Mouse (Mus musculus) hindbrain, embryonic 12.5 days (tissue): ENCODE measurements around the gene Adamts6. TPM values are rescaled to one million over a fixed set of nuclear protein-coding genes. Genes with fewer than 3 reads are reported as not detected.

ENCODE experiments used
- ATAC-seq: fragments of 200-750 bp; cut with Nextera tagmentation; 2 replicates; pipeline ENCODE4 v1.8.0; 2017; ENCODE audit warnings: moderate TSS enrichment; ENCODE audit not compliant: low FRiP score
- H3K27ac ChIP-seq: fragments of 300-500 bp; sonication (generic); 2 replicates; pipeline ENCODE4 v1.5.1; 2016; ENCODE audit warnings: mild to moderate bottlenecking
- H3K27me3 ChIP-seq: fragments of 300-500 bp; sonication (generic); 2 replicates; pipeline ENCODE4 v1.6.1; 2016; ENCODE audit warnings: mild to moderate bottlenecking
- H3K36me3 ChIP-seq: fragments of 300-500 bp; sonication (generic); 2 replicates; pipeline ENCODE4 v1.6.1; 2016; ENCODE audit warnings: mild to moderate bottlenecking
- H3K4me1 ChIP-seq: fragments of 300-500 bp; sonication (generic); 2 replicates; pipeline ENCODE4 v1.6.1; 2016
- H3K4me2 ChIP-seq: fragments of 300-500 bp; sonication (generic); replicated peaks from 2 replicates; pipeline ENCODE4 v1.6.1; 2016; ENCODE audit warnings: mild to moderate bottlenecking
- H3K4me3 ChIP-seq: fragments of 300-500 bp; sonication (generic); 2 replicates; pipeline ENCODE4 v1.5.1; 2016; ENCODE audit warnings: mild to moderate bottlenecking
- H3K9ac ChIP-seq: fragments of 300-500 bp; sonication (generic); 2 replicates; pipeline ENCODE4 v1.6.1; 2016; ENCODE audit warnings: mild to moderate bottlenecking, moderate library complexity
- H3K9me3 ChIP-seq: fragments of 300-500 bp; sonication (generic); replicated peaks from 2 replicates; pipeline ENCODE4 v1.6.1; 2016; ENCODE audit warnings: mild to moderate bottlenecking
- WGBS: fragments of 180-500 bp; shearing (Covaris S2); methylation state at CpG from one replicate; pipeline ENCODE4 v1.1.7; 2016; 5-methylcytosine and 5-hydroxymethylcytosine counted together
- polyA plus RNA-seq: library from polyadenylated mRNA; unstranded; fragments of >200 nt; fragmentation: Nextera tagmentation; extraction: Ambion mirVana; gene quantifications from 2 replicates; pipeline ENCODE4 v1.2.1, GENCODE M21; 2016

Adamts6 gene
- polyA plus RNA-seq, 1 experiment from 2014 or later, result 3.9 TPM

- Histone ChIP-seq H3K27me3 (no peaks in the 10 kb centered on the region), H3K9ac (no peak overlapping the region), H3K4me1 (peaks cover 5% of the 10 kb centered on the region; the same call in 1 of the 2 replicates), H3K27ac (no peak overlapping the region), H3K36me3 (no peaks in the 10 kb centered on the region), H3K4me3 (no peak overlapping the region), H3K4me2 (no peak overlapping the region), H3K9me3 (no peaks in the 10 kb centered on the region)
- 90% methylated on average over 6 of the region's 6 CpGs for WGBS
- ATAC-seq, result no peak
These were observed 220.0 kb downstream of the Adamts6 start for GRCm38 (mm10) chr13:104507671-104508070.

DNA sequence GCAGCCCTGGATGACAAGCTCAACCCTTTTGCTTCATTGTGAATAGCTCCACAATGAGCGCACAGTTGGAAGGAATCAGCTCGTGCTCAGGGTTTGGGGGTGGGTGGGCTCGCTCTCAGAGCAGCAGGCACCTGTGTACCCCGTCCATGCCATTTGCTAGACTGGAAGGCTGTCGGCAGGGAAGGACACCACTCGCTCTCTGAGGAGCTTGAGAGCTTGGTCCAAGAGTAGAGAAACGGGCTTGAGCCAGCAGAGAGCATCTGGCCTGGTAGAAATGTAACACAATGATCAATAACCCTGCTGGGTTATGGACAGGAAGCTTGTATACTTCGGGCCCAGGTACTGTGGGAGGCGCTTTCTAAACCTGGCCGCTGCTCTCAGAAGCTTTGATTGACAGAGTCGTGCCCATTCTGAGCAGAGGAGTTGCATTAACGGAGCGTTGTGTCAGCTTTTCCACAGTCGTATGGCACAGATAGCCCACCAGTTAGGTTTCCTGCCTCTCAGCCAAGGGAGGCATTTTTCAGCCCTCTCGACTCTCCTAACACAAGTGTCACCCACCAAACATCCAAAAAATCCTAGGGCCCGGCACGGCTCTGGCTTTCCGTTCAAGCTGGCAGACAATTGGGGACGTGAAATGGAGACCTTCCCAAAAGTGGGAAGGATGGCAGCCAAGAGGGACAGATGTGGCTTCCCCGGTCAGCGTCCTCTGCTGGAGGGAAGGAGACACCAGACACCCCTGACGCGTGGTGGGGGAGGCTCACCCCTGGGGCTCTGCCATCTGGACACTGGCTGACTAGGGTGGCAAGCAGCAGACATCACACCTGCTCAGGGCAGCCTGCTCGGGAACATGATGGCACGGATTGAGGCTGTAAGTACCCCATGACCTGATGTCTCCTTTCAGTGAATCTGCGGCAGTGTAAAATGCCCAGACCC, 222.2 kb downstream of the Adamts6 start:
- no peaks in the 10 kb centered on the region for H3K36me3 ChIP-seq
- no peak overlapping the region for H3K9ac ChIP-seq
- no peak for ATAC-seq
- peaks cover 5% of the 10 kb centered on the region; the same call in 1 of the 2 replicates for H3K4me1 ChIP-seq
- WGBS, result 76% methylated on average over 26 of the region's 26 CpGs
- H3K9me3 ChIP-seq, result no peaks in the 10 kb centered on the region
- H3K4me3 ChIP-seq, result no peak overlapping the region
- H3K27me3 ChIP-seq, result no peaks in the 10 kb centered on the region
- no peak overlapping the region for H3K27ac ChIP-seq
- no peak overlapping the region for H3K4me2 ChIP-seq

DNA sequence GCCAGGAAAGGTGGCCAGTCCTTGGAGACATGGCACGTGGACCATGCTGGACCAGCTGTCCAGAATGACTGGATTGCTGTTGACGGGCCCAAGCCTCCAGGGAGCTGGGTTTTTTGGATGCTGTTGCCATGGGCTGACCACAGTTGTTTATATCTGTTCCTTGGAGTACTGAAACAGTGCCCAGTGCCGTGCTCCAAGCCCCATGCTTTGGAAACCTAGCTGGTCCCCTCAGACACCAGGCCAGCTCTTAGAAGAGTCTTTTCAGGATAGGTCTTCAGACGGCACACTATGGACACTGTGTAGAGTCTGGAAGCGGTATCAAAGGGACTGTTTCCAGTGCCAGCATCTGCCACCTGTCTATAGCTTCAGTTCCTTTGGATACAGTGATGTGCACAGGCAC, 223.1 kb downstream of the Adamts6 start:
- no peak overlapping the region for H3K4me2 ChIP-seq
- WGBS, result 81% methylated on average over 5 of the region's 5 CpGs
- H3K27me3 ChIP-seq, result no peaks in the 10 kb centered on the region
- H3K4me3 ChIP-seq, result no peak overlapping the region
- H3K4me1 ChIP-seq, result peaks cover 5% of the 10 kb centered on the region; the same call in 1 of the 2 replicates
- H3K36me3 ChIP-seq, result no peaks in the 10 kb centered on the region
- no peak for ATAC-seq
- no peak overlapping the region for H3K9ac ChIP-seq
- H3K27ac ChIP-seq, result no peak overlapping the region
- no peaks in the 10 kb centered on the region for H3K9me3 ChIP-seq

- no peak overlapping the region for H3K27ac ChIP-seq
These were observed 227.4 kb downstream of the Adamts6 start for GRCm38 (mm10) chr13:104515054-104515453.

GRCm38 (mm10) chr13:104516146-104516545, 228.5 kb downstream of the Adamts6 start:
- H3K4me3 ChIP-seq, result no peak overlapping the region
- H3K9me3 ChIP-seq, result 0 out of 2 replicates have a peak, but pooled peaks cover 4% of the 10 kb centered on the region
- H3K4me1 ChIP-seq, result peaks cover 7% of the 10 kb centered on the region
- H3K27ac ChIP-seq, result no peak overlapping the region
- WGBS, result 67% methylated on average over 4 of the region's 4 CpGs
- H3K4me2 ChIP-seq, result no peak overlapping the region
- H3K36me3 ChIP-seq, result no peaks in the 10 kb centered on the region
- H3K27me3 ChIP-seq, result no peaks in the 10 kb centered on the region
- H3K9ac ChIP-seq, result no peak overlapping the region
- ATAC-seq, result no peak

More at GRCm38 (mm10) chr13:104515054-104515453, 227.4 kb downstream of the Adamts6 start:
- H3K4me3 ChIP-seq, result no peak overlapping the region
- no peak overlapping the region for H3K9ac ChIP-seq
- no peaks in the 10 kb centered on the region for H3K9me3 ChIP-seq
- WGBS, result 77% methylated on average over 1 of the region's 1 CpGs
- no peak for ATAC-seq
- peaks cover 10% of the 10 kb centered on the region for H3K4me1 ChIP-seq
- no peak overlapping the region for H3K4me2 ChIP-seq
- H3K36me3 ChIP-seq, result no peaks in the 10 kb centered on the region
- no peaks in the 10 kb centered on the region for H3K27me3 ChIP-seq

DNA sequence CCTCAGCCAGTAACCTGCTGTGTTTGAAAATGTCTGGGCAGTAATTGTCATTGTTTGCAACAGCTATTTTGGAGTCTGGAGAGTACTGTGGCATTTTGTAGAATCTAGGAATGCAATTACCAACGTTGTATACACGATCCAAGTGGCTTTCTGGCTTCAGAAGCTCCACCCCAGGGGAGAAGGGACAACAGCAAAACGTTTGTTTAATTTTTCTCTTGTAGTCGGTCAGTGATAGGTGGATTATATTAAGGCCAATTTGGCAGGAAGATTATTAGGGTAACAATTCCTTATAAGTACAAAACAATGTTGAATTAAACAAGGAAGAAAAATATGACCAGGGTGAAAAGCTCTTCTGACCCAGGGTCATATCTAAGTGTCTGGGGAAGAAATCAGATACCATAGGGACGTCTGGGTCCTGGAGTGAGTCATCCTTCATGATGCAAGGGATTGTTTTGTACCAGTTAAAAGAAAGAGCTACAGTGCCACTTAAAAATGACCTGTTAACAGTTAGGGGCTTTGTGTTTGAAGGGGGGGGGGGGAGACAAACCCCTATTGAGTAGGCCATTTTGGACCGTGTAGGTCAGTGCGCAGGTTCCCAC, 229.2 kb downstream of the Adamts6 start:
- 62% methylated on average over 7 of the region's 7 CpGs for WGBS
- no peak for ATAC-seq
- H3K27ac ChIP-seq, result no peak overlapping the region

GRCm38 (mm10) chr13:104517638-104518311, 230.1 kb downstream of the Adamts6 start:
- ATAC-seq, result peak; percentile 28; the same call in 1 of the 2 replicates
- H3K9ac ChIP-seq, result peak overlapping the region; percentile 60
- no peaks in the 10 kb centered on the region for H3K27me3 ChIP-seq
- WGBS, result 34% methylated on average over 15 of the region's 15 CpGs
- H3K27ac ChIP-seq, result peak overlapping the region; percentile 96
- 0 out of 2 replicates have a peak, but pooled peaks cover 4% of the 10 kb centered on the region for H3K9me3 ChIP-seq
- H3K4me2 ChIP-seq, result peak overlapping the region; percentile 60
- peak overlapping the region; percentile 30 for H3K4me3 ChIP-seq
- H3K4me1 ChIP-seq, result peaks cover 7% of the 10 kb centered on the region
- H3K36me3 ChIP-seq, result no peaks in the 10 kb centered on the region

More for the DNA sequence above, 229.2 kb downstream of the Adamts6 start:
- Histone ChIP-seq H3K4me2 (no peak overlapping the region), H3K36me3 (no peaks in the 10 kb centered on the region), H3K9me3 (0 out of 2 replicates have a peak, but pooled peaks cover 4% of the 10 kb centered on the region), H3K4me3 (no peak overlapping the region), H3K4me1 (peaks cover 7% of the 10 kb centered on the region), H3K27me3 (no peaks in the 10 kb centered on the region), H3K9ac (no peak overlapping the region)

DNA sequence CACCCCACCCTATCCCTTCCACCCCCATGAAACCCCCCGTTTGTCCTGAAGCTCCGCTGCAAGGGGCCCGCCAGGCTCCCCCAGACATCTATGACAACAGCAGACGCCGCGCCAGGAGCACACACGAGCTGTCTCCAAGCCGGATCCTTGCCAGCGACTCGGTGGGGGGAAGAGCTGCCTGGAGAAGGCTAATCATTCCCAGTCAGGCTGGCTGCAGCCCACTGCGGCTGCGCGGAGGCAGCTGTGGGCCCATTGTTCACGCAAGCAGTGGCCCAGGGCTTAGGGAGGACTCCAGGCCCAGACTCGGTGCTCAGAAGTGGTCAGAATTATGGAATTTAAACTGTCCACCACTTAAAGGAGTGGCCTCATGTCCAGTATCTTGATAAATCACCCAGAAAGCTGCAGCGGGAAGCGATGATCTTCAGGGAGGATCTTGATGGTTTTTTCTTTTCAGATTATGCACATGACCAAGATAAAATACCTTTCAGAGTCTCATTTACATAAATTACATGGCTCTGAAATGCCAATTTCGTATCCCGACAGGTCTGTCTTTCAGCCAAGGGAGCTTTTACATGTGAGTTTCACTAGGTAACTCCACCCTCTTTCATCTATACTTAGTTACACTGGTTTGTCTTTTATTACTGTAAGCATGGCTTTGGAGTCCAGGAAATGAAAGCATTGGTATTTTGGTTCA, 230.8 kb downstream of the Adamts6 start:
- peak overlapping the region; percentile 60 for H3K4me2 ChIP-seq
- H3K27ac ChIP-seq, result peak overlapping the region; percentile 96
- peak overlapping the region; percentile 60 for H3K9ac ChIP-seq
- peak overlapping the region; percentile 30 for H3K4me3 ChIP-seq
- H3K36me3 ChIP-seq, result no peaks in the 10 kb centered on the region
- 0 out of 2 replicates have a peak, but pooled peaks cover 4% of the 10 kb centered on the region for H3K9me3 ChIP-seq
- ATAC-seq, result peak; percentile 98
- peaks cover 7% of the 10 kb centered on the region for H3K4me1 ChIP-seq
- H3K27me3 ChIP-seq, result no peaks in the 10 kb centered on the region
- WGBS, result 3% methylated on average over 19 of the region's 19 CpGs

- 34% methylated on average over 14 of the region's 14 CpGs for WGBS
- H3K4me3 ChIP-seq, result no peak overlapping the region
- peaks cover 7% of the 10 kb centered on the region for H3K4me1 ChIP-seq
- H3K36me3 ChIP-seq, result no peaks in the 10 kb centered on the region
- H3K27me3 ChIP-seq, result no peaks in the 10 kb centered on the region
- peak; percentile 59; the same call in 1 of the 2 replicates for ATAC-seq
- H3K27ac ChIP-seq, result peak overlapping the region; percentile 96
- peak overlapping the region; percentile 60 for H3K4me2 ChIP-seq
- H3K9me3 ChIP-seq, result 0 out of 2 replicates have a peak, but pooled peaks cover 4% of the 10 kb centered on the region
- no peak overlapping the region for H3K9ac ChIP-seq
These were observed 231.5 kb downstream of the Adamts6 start for GRCm38 (mm10) chr13:104519006-104519695.

DNA sequence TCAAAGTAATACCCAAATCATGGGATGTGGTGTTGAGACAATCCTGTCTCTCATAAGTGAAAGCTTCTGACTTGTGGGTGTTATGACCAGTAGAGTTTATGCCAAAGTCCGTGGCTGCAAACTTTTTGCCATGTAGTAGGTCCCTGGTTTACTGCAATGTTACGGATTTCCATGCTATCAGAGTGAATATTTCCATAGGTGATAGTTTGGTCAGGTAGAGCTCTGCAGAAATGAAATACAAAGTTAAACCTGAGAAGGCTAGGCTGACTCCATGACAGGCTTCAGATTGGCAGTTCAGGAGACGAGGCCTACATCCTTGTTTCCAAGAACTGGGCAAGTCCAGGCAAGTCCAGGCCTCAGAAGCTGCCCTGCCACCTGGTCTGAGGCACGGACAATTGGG, 232.3 kb downstream of the Adamts6 start:
- Histone ChIP-seq H3K27me3 (no peaks in the 10 kb centered on the region), H3K4me1 (peaks cover 7% of the 10 kb centered on the region), H3K9me3 (0 out of 2 replicates have a peak, but pooled peaks cover 4% of the 10 kb centered on the region), H3K4me3 (no peak overlapping the region), H3K27ac (no peak overlapping the region), H3K36me3 (no peaks in the 10 kb centered on the region), H3K9ac (no peak overlapping the region), H3K4me2 (no peak overlapping the region)
- 92% methylated on average over 4 of the region's 4 CpGs for WGBS
- ATAC-seq, result no peak

DNA sequence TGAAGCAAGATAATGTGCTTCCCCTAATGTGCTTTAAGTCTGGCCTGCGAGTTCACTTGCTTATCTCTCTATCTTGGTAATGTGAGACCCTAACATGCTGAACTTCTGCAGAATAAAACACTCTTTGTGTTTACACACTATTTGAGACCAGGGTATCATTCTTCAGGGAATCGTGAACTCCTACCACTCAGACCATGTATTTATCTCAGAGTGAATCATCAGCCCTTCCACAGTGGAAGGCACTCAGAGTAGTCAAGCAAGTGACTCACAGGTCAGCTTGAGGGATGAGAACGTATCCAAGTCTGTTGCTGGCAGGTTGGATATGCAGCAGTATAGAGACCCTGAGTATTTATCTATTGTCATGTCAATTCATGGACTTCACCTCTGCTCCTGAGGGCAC, 232.8 kb downstream of the Adamts6 start:
- ATAC-seq, result no peak
- Histone ChIP-seq H3K9ac (no peak overlapping the region), H3K4me1 (peaks cover 7% of the 10 kb centered on the region), H3K27me3 (no peaks in the 10 kb centered on the region), H3K4me2 (no peak overlapping the region), H3K36me3 (no peaks in the 10 kb centered on the region), H3K27ac (no peak overlapping the region), H3K9me3 (0 out of 2 replicates have a peak, but pooled peaks cover 4% of the 10 kb centered on the region), H3K4me3 (no peak overlapping the region)
- 74% methylated on average over 3 of the region's 3 CpGs for WGBS
